Mouse (Mus musculus) kidney, adult 2 months (tissue): Measurements from ENCODE around the gene Vmn1r34. TPM values are rescaled to one million over a fixed set of nuclear protein-coding genes. Genes with fewer than 3 reads are reported as not detected.
"Not testable (repeated sequence)": the region's sequence is repeated elsewhere in the genome, so short reads cannot be mapped to it uniquely, and the experiment has no call there.

Experiments
- DNase-seq: peaks from one replicate; pipeline ENCODE4 v3.0.0; 2021
- H3K27ac ChIP-seq: fragments of 200-500 bp; 2 replicates; pipeline ENCODE4 v1.5.1; 2012; ENCODE audit warnings: low read depth, low read length, control low read depth, inconsistent platforms; ENCODE audit not compliant: insufficient read depth
- H3K27me3 ChIP-seq: fragments of 200-500 bp; replicated peaks from 2 replicates; pipeline ENCODE4 v1.6.1; 2012; ENCODE audit warnings: mild to moderate bottlenecking, moderate library complexity, low read length, inconsistent platforms; ENCODE audit not compliant: control insufficient read depth, insufficient read depth
- H3K36me3 ChIP-seq: fragments of 200-500 bp; 2 replicates; pipeline ENCODE4 v1.6.1; 2012; ENCODE audit warnings: mild to moderate bottlenecking, moderate library complexity, low read length, inconsistent platforms; ENCODE audit not compliant: control insufficient read depth, insufficient read depth
- H3K4me1 ChIP-seq: fragments of 200-500 bp; 2 replicates; pipeline ENCODE4 v1.6.1; 2011; ENCODE audit warnings: low read length; ENCODE audit not compliant: control insufficient read depth, insufficient read depth
- H3K4me3 ChIP-seq: fragments of 200-500 bp; 2 replicates; pipeline ENCODE4 v1.5.1; 2011; ENCODE audit warnings: mild to moderate bottlenecking, low read depth, low read length, control low read depth; ENCODE audit not compliant: insufficient read depth
- CTCF ChIP-seq: fragments of 200-500 bp; conservative IDR thresholded peaks from 2 replicates; pipeline ENCODE4 v1.5.1; 2011; ENCODE audit warnings: low read depth, mild to moderate bottlenecking, control low read depth, low read length, moderate library complexity, mixed read lengths; ENCODE audit not compliant: insufficient read depth, insufficient read length
- POLR2A ChIP-seq: fragments of 200-500 bp; IDR thresholded peaks from one replicate; pipeline ENCODE4 v1.6.1; 2011; ENCODE audit warnings: low read depth, low read length, control low read depth
- WGBS: fragments of 180-500 bp; shearing (Covaris S2); methylation state at CpG from one replicate; pipeline ENCODE4 v1.1.7; 2018; 5-methylcytosine and 5-hydroxymethylcytosine counted together
- polyA plus RNA-seq: library from polyadenylated mRNA; depleted of rRNA; stranded (reverse); fragments of >200 nt; gene quantifications from 2 replicates; pipeline ENCODE4 v1.2.3, GENCODE M21; 2012; rRNA removed

Vmn1r34 gene
- polyA plus RNA-seq: not detected in 2 replicates

- no peak within 1 kb of the TSS for H3K4me3 ChIP-seq
These were observed at the start of gene Vmn1r34 for GRCm38 (mm10) chr6:66643779-66644178. Vmn1r34 (minus strand) TSS chr6:66643879.

GRCm38 (mm10) chr6:66685806-66686205 lies 42.1 kb upstream of the Vmn1r34 start, which contains the start of gene Vmn1r35:
Vmn1r35 (minus strand) TSS chr6:66685906.
- no peak within 1 kb of the TSS for H3K27ac ChIP-seq
- whole genome bisulfite sequencing: 82% methylated on average over 3 of the region's 3 CpGs
- H3K36me3 ChIP-seq: no peaks in the 10 kb centered on the region
- H3K27me3 ChIP-seq: no peaks in the 10 kb centered on the region
- no peaks in the 10 kb centered on the region for H3K4me1 ChIP-seq
- H3K4me3 ChIP-seq: no peak within 1 kb of the TSS
- TF ChIP-seq CTCF (no peak), POLR2A (no peak)
- DNase-seq: no peak

More at GRCm38 (mm10) chr6:66643779-66644178, at the start of gene Vmn1r34:
- WGBS: 90% methylated on average over 1 of the region's 1 CpGs
- Histone ChIP-seq H3K27me3 (no peaks in the 10 kb centered on the region), H3K36me3 (no peaks in the 10 kb centered on the region), H3K4me1 (no peaks in the 10 kb centered on the region), H3K27ac (no peak within 1 kb of the TSS)
- DNase-seq: no peak
- TF ChIP-seq POLR2A: no peak
- TF ChIP-seq CTCF: no peak

DNA sequence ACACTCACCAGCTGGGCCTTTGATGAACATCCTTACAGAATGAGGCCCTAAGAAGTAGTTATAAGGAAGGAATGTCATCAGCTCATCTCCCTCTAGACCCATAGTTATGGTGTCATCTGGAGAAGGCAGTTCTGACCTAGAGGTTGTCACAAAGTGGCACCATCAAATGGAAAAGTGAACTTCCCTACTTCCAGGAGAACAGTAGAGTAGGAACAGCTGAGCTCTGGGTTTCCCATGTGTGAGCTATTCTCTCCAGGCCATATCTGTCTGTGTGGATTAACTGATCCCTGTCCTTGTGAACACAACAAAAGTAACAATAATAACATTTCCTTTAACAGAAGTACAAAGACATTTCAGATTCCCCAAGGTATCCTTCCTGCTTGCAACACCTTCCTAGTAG lies 25.5 kb downstream of the Vmn1r34 start, which contains the start of gene Vmn1r33:
Gene Vmn1r33 (minus strand): TSS at position 101 of the 400 bp plus-strand sequence.
- not testable (repeated sequence) for H3K4me1 ChIP-seq, H3K4me3 ChIP-seq, H3K27ac ChIP-seq, H3K36me3 ChIP-seq, H3K27me3 ChIP-seq, DNase-seq

DNA sequence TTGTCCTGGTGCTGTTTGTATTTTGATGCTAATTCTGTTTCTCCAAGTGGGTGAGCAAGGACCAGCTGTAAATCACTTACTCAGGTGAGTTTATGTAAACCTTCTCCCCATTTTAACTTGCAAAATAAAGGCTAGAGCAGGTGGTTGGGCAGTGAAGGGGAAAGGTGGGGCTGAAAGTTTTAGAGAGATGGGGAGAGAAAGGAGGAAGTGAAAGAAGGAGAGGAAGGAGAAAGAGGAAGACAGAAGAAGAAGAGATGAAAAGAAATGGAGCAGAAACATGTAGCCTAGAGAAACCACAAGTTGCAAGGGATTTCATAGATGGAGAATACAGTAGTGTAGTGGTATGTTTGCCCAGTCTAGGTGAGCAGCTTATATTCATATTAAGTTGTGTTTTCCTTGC lies 47.9 kb downstream of the Vmn1r34 start:
- no peak for DNase-seq
- Histone ChIP-seq H3K36me3 (no peaks in the 10 kb centered on the region), H3K4me3 (no peak overlapping the region), H3K27me3 (no peaks in the 10 kb centered on the region), H3K27ac (no peak overlapping the region), H3K4me1 (no peaks in the 10 kb centered on the region)
- TF ChIP-seq CTCF: no peak
- TF ChIP-seq POLR2A: no peak

Other genes starting within 250 kb of the Vmn1r34 start
- 1.6 and 2.5 TPM in 2 replicates for gene Mad2l1, start 108.5 kb downstream of the Vmn1r34 start, polyA plus RNA-seq
- gene Vmn1r32, start 83.8 kb downstream of the Vmn1r34 start, polyA plus RNA-seq: not detected in 2 replicates
- gene Vmn1r33, start 25.6 kb downstream of the Vmn1r34 start, polyA plus RNA-seq: not detected in 2 replicates
- not detected in 2 replicates for gene Vmn1r35, start 42.0 kb upstream of the Vmn1r34 start, polyA plus RNA-seq
- not detected in 2 replicates for gene Vmn1r36, start 75.3 kb upstream of the Vmn1r34 start, polyA plus RNA-seq
- gene Vmn1r37, start 85.5 kb upstream of the Vmn1r34 start, polyA plus RNA-seq: not detected in 2 replicates
- gene Vmn1r38, start 138.7 kb upstream of the Vmn1r34 start, polyA plus RNA-seq: not detected in 2 replicates
- not detected in 2 replicates for gene Vmn1r39, start 166.7 kb upstream of the Vmn1r34 start, polyA plus RNA-seq